Mouse (Mus musculus) heart, adult 2 months (tissue): Measurements from ENCODE around the gene E2f7.

Experiments
- CTCF ChIP-seq: fragments of 200-600 bp; IDR thresholded peaks from 2 replicates; pipeline ENCODE4 v1.8.1; 2022; ENCODE audit warnings: antibody characterized with exemption, mild to moderate bottlenecking, moderate library complexity
- EP300 ChIP-seq: fragments of 200-500 bp; IDR thresholded peaks from 2 replicates; pipeline ENCODE4 v1.6.1; 2011; ENCODE audit warnings: low read depth, low read length, control low read depth; ENCODE audit not compliant: insufficient read depth
- POLR2A ChIP-seq: fragments of 200-500 bp; IDR thresholded peaks from 2 replicates; pipeline ENCODE4 v1.6.1; 2011; ENCODE audit warnings: mild to moderate bottlenecking, low read depth, low read length, control low read depth; ENCODE audit not compliant: insufficient read depth

GRCm38 (mm10) chr10:110811862-110812225 lies 66.6 kb downstream of the E2f7 start:
- TF ChIP-seq EP300 = no peak
- peak; percentile 47 for TF ChIP-seq CTCF
- no peak for TF ChIP-seq POLR2A
